Mouse (Mus musculus) hindbrain, embryonic 12.5 days (tissue): ENCODE data around the gene Lnx2. TPM values are rescaled to one million over a fixed set of nuclear protein-coding genes. Genes with fewer than 3 reads are reported as not detected.

Experiments
- ATAC-seq: fragments of 200-750 bp; cut with Nextera tagmentation; 2 replicates; pipeline ENCODE4 v1.8.0; 2017; ENCODE audit warnings: moderate TSS enrichment; ENCODE audit not compliant: low FRiP score
- H3K27ac ChIP-seq: fragments of 300-500 bp; sonication (generic); 2 replicates; pipeline ENCODE4 v1.5.1; 2016; ENCODE audit warnings: mild to moderate bottlenecking
- H3K27me3 ChIP-seq: fragments of 300-500 bp; sonication (generic); 2 replicates; pipeline ENCODE4 v1.6.1; 2016; ENCODE audit warnings: mild to moderate bottlenecking
- H3K36me3 ChIP-seq: fragments of 300-500 bp; sonication (generic); 2 replicates; pipeline ENCODE4 v1.6.1; 2016; ENCODE audit warnings: mild to moderate bottlenecking
- H3K4me1 ChIP-seq: fragments of 300-500 bp; sonication (generic); 2 replicates; pipeline ENCODE4 v1.6.1; 2016
- H3K4me2 ChIP-seq: fragments of 300-500 bp; sonication (generic); replicated peaks from 2 replicates; pipeline ENCODE4 v1.6.1; 2016; ENCODE audit warnings: mild to moderate bottlenecking
- H3K4me3 ChIP-seq: fragments of 300-500 bp; sonication (generic); 2 replicates; pipeline ENCODE4 v1.5.1; 2016; ENCODE audit warnings: mild to moderate bottlenecking
- H3K9ac ChIP-seq: fragments of 300-500 bp; sonication (generic); 2 replicates; pipeline ENCODE4 v1.6.1; 2016; ENCODE audit warnings: mild to moderate bottlenecking, moderate library complexity
- H3K9me3 ChIP-seq: fragments of 300-500 bp; sonication (generic); replicated peaks from 2 replicates; pipeline ENCODE4 v1.6.1; 2016; ENCODE audit warnings: mild to moderate bottlenecking
- WGBS: fragments of 180-500 bp; shearing (Covaris S2); methylation state at CpG from one replicate; pipeline ENCODE4 v1.1.7; 2016; 5-methylcytosine and 5-hydroxymethylcytosine counted together
- polyA plus RNA-seq: library from polyadenylated mRNA; unstranded; fragments of >200 nt; fragmentation: Nextera tagmentation; extraction: Ambion mirVana; gene quantifications from 2 replicates; pipeline ENCODE4 v1.2.1, GENCODE M21; 2016

The Lnx2 gene
- 8.8 and 9.4 TPM in 2 replicates for polyA plus RNA-seq

DNA sequence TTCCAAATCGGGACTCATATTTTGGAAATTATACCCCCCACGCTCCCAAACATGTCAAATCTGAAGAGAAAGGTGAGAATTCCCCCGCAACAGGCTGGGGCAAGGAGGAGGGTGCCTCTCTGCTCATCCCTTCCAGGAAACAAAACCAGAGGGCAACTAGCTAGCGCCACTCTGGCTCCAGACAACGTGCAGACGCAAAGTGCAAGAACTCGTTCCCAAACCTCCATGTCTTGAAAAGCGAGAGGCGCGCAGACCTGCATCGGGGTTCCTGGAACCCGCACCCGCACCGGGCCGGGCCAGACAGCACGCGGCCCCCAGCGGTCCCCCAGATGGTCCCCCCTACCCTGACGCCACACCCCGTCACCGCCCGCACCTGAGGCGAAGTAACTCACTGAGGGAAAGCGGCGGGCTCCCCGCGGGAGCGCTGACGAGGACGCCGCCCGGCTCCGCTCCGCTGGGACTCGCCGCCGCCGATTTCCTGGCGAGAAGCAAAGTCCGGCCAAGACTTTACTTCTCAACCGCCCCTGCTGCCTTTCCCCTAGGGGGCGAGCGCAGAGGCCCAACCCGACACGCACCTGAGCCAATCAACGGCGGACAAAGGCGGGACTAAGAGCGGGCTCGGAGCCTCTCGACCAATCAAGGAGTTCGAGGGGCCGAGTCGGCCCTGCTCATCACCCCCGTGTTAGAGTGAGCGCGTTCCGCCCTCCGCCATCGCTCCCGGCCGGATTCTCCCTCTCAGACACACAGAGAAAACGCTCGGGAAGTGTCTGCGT, at the start of gene Lnx2:
Lnx2 (minus strand) TSS at position 561 of the 773 bp plus-strand sequence.
- H3K4me1 ChIP-seq: peaks cover 19% of the 10 kb centered on the region
- WGBS: under 1% methylated on average over 65 of the region's 65 CpGs
- H3K9me3 ChIP-seq: no peaks in the 10 kb centered on the region
- H3K27me3 ChIP-seq: peaks cover 5% of the 10 kb centered on the region; the same call in 1 of the 2 replicates
- no peaks in the 10 kb centered on the region for H3K36me3 ChIP-seq
- H3K4me3 ChIP-seq: peak within 1 kb of the TSS; percentile 59
- H3K9ac ChIP-seq: peak within 1 kb of the TSS; percentile 77
- peak; percentile 98 for ATAC-seq
- H3K27ac ChIP-seq: peak within 1 kb of the TSS; percentile 84
- H3K4me2 ChIP-seq: peak within 1 kb of the TSS; percentile 75

DNA sequence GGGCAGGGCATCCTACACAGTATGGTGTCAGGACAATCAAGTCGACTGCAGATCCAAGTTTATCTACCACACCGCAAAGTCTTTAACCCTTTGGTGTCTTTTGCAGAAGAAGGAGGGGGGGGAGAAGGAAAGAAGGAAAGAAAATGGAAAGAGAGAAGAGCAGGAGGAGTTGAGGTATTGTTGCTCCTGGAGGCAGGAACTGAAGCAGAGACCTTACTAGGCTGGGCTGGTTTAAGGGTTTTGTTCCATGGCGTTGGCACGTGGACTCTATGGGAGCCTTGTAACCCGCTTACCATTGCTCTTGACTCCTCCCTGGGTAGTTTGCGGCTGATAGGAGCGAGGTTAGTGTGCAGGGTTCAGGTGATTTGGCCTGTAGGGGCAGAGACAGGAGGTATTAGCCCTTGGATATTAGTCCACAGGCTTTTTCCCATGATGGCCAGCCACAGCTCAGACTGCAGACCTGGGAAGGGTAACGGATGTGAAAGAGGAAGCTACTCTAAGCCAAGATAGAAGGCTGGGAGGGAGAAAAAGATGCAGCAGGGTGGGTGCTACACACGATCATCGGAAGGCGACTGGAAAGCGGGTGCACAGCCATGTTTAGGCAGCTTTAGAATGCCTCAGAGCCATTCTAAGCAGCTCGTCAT, 49.3 kb upstream of the Lnx2 start:
- Histone ChIP-seq H3K27me3 (no peaks in the 10 kb centered on the region; the same call in 1 of the 2 replicates), H3K9ac (no peak overlapping the region), H3K9me3 (0 out of 2 replicates have a peak, but pooled peaks cover 11% of the 10 kb centered on the region), H3K4me3 (no peak overlapping the region), H3K27ac (no peak overlapping the region), H3K4me1 (no peaks in the 10 kb centered on the region; the same call in 1 of the 2 replicates), H3K4me2 (no peak overlapping the region), H3K36me3 (no peaks in the 10 kb centered on the region)
- 85% methylated on average over 13 of the region's 13 CpGs for WGBS
- no peak for ATAC-seq

DNA sequence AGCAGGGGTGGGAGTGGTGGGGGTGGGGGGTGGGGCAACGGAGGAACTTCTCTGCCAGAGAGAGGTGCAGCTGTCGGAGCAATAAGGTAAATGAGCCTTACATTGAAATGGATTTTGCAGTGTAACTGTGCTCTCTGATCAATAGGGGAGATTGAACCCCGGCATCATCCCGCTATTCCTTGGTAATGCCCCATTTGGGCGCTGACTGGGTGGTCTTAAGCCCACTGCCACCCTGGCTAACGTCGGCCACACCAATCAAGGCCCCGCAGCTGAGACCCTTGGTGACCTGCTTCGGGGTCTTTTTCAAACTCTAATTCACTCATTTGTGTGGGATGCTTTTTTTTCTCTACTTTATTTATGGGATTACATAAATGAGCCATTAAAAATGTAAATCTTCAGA, 48.4 kb upstream of the Lnx2 start:
- Histone ChIP-seq H3K4me3 (no peak overlapping the region), H3K27ac (no peak overlapping the region), H3K9me3 (0 out of 2 replicates have a peak, but pooled peaks cover 11% of the 10 kb centered on the region), H3K36me3 (no peaks in the 10 kb centered on the region), H3K27me3 (no peaks in the 10 kb centered on the region; the same call in 1 of the 2 replicates), H3K4me1 (no peaks in the 10 kb centered on the region; the same call in 1 of the 2 replicates), H3K4me2 (no peak overlapping the region), H3K9ac (no peak overlapping the region)
- WGBS: 53% methylated on average over 9 of the region's 9 CpGs
- ATAC-seq: no peak

DNA sequence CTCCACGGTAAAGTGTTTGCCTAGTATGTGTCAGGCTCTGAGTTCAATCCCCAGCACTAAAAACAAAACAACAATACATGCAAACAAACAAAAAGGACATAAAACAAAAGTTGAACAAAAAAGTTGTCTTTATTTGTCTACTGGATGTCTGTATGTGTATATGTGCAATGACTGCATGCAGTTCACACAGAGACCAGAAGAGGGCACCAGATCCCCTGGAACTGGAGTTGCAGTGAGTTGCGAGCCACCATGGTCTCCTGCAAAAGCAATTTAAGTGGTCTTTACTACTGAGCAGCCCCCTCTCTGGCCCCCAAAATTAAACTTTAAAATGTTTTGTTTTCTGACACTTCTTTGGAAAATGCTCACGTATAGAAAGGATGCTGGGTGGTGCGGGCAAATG, 44.8 kb upstream of the Lnx2 start:
- no peak for ATAC-seq

DNA sequence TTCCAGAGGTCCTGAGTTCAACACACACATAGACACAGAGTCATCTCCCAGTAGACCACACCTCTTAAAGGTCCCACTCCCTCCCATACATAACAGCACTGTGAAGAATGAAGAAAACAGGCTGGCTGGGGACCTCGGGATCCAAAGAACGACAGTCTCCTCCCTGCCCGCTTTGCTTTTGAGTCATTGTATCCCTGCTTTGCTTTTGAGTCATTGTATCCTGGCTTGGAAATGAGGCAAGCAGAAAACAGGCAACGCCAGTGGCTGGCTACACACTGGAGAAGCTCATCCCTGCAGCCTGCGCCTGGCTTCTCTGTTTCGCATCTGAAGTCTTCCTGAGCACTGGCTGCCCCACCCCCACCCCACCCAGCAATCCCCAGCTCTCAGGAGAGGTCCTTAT, 40.6 kb upstream of the Lnx2 start:
- WGBS: 15% methylated on average over 6 of the region's 6 CpGs
- Histone ChIP-seq H3K4me2 (no peak overlapping the region), H3K9me3 (0 out of 2 replicates have a peak, but pooled peaks cover 8% of the 10 kb centered on the region), H3K4me3 (no peak overlapping the region), H3K27me3 (no peaks in the 10 kb centered on the region), H3K9ac (no peak overlapping the region), H3K4me1 (no peaks in the 10 kb centered on the region), H3K36me3 (peaks cover 12% of the 10 kb centered on the region), H3K27ac (no peak overlapping the region)
- no peak for ATAC-seq

More for the DNA sequence above, 44.8 kb upstream of the Lnx2 start:
- H3K4me2 ChIP-seq: no peak overlapping the region
- H3K9me3 ChIP-seq: 0 out of 2 replicates have a peak, but pooled peaks cover 8% of the 10 kb centered on the region
- H3K27ac ChIP-seq: no peak overlapping the region
- no peak overlapping the region for H3K4me3 ChIP-seq
- H3K4me1 ChIP-seq: no peaks in the 10 kb centered on the region; the same call in 1 of the 2 replicates
- H3K9ac ChIP-seq: no peak overlapping the region
- WGBS: 96% methylated on average over 4 of the region's 4 CpGs
- H3K27me3 ChIP-seq: no peaks in the 10 kb centered on the region; the same call in 1 of the 2 replicates
- H3K36me3 ChIP-seq: no peaks in the 10 kb centered on the region

DNA sequence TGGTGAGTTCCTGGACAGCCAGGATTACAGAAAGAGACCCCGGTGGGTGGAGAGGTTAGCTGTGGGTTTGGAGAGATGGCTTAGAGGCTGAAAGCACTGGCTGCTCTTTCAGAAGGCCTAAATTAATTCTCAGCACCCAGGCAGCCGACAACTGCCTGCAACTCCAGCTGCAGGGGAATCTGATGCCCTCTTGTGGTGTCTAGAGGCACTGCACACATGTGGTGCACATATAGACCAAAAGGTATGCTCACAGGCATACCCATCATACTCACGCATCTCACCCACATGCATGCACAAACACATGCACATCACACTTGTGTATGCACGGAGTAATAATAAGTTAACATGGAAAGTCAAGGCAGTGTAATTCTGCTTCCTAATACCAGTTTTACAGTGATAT, 39.2 kb upstream of the Lnx2 start:
- H3K9me3 ChIP-seq: no peaks in the 10 kb centered on the region
- no peak overlapping the region for H3K9ac ChIP-seq
- peaks cover 21% of the 10 kb centered on the region for H3K36me3 ChIP-seq
- H3K4me1 ChIP-seq: no peaks in the 10 kb centered on the region
- no peak overlapping the region for H3K27ac ChIP-seq
- H3K4me3 ChIP-seq: no peak overlapping the region
- H3K27me3 ChIP-seq: no peaks in the 10 kb centered on the region
- 99% methylated on average over 4 of the region's 4 CpGs for WGBS
- ATAC-seq: no peak
- H3K4me2 ChIP-seq: no peak overlapping the region

DNA sequence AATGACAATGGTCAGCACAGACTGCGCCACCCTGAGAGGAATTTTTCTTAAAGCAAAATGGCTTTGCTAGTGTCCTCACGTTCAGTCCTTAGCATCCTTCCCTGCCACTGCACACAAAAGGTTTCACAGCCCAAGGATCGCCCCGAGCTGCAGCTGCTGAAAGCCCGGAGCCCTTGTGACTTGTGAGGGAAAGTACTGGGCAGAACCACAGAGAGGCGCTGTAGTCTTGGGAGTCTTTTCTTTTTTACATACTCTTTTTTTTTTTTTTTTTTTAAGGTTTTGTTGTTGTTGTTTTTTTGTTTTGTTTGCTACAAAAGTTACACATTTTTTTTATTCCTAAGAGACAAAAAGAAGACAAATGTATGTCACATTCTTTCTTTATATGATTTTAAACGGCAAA, 38.4 kb upstream of the Lnx2 start:
- Histone ChIP-seq H3K9ac (no peak overlapping the region), H3K4me2 (no peak overlapping the region), H3K9me3 (no peaks in the 10 kb centered on the region), H3K36me3 (peaks cover 21% of the 10 kb centered on the region), H3K27ac (no peak overlapping the region), H3K4me1 (no peaks in the 10 kb centered on the region), H3K27me3 (no peaks in the 10 kb centered on the region), H3K4me3 (no peak overlapping the region)
- 76% methylated on average over 7 of the region's 7 CpGs for WGBS
- no peak for ATAC-seq

DNA sequence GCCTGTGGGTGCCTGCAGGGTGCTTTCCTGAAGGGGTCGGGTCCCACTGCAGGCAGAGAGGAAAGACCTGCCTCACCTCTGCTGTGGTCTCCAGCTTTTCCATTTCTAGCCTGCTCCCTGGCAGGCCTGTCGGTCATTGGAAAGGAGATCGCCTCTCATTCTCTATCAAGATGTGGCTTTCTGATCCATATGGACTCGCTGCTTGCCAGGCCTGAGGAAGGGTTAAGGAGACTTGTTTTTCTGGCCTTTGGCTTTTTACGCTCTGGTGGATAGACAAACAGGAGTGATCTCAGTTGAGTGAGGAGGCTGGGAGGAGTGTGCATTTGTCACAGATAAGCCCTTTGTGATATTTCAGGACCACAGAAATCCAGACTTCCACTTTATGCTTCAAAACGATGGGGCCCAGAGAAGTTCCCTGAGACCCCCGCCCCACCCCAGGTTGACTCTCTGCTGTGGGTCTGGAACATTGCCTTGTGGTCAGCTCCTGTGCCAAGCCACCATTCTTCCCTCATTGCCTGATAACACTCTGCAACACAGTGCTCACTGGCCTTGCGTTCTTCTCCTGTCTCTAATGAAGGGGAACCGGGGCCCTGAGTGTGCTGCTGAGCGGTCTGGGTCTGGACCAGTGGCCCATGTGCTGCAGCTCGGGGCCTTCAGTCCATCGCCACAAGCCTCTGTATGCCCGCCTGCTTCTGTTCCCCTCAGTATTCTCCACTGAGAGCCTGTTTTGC, 32.6 kb upstream of the Lnx2 start:
- Histone ChIP-seq H3K9ac (no peak overlapping the region), H3K4me3 (no peak overlapping the region), H3K36me3 (peaks cover 50% of the 10 kb centered on the region), H3K27me3 (no peaks in the 10 kb centered on the region), H3K9me3 (no peaks in the 10 kb centered on the region), H3K4me1 (no peaks in the 10 kb centered on the region; the same call in 1 of the 2 replicates), H3K4me2 (no peak overlapping the region), H3K27ac (no peak overlapping the region)
- WGBS: 82% methylated on average over 13 of the region's 13 CpGs
- ATAC-seq: no peak

DNA sequence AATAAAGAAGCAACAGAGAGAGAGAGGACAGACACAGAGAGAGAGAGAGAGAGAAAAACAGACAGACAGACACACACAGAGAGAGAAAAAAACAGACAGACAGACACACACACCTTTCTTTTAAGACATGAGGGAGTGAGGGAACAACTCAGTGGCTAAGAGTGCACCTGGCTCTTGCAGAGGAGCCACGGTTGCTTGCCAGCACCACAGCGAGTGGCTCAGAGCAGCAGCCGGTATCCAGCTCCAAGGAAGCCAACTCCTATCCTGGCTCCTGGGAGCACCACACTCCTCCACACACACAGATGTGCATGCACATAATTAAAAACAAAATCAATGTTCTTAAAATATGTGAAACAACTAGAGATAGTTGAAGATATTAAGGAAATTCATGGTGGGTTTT, 30.9 kb upstream of the Lnx2 start:
- peaks cover 47% of the 10 kb centered on the region for H3K36me3 ChIP-seq
- H3K9me3 ChIP-seq: no peaks in the 10 kb centered on the region
- no peak overlapping the region for H3K27ac ChIP-seq
- no peak overlapping the region for H3K4me3 ChIP-seq
- H3K4me2 ChIP-seq: no peak overlapping the region
- H3K27me3 ChIP-seq: no peaks in the 10 kb centered on the region
- 93% methylated on average over 3 of the region's 3 CpGs for WGBS
- H3K4me1 ChIP-seq: no peaks in the 10 kb centered on the region; the same call in 1 of the 2 replicates
- no peak overlapping the region for H3K9ac ChIP-seq
- no peak for ATAC-seq

DNA sequence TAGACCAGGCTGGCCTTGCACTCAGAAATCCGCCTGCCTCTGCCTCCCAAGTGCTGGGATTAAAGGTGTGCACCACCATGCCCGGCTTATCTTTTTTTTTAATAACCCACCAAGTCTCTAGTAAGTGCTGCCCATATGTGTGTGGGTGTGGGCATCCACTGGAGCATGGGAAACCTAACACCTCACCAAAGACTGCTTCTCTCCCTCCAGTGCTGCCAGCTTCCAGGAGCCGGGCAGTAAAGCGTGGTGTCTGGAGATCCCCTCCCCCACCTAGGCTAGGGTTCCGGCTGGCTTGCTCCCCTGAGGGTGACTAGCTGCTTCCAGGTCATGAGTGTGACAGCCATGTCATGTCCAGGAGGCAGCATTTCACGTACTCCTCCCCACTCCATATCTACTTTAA, 25.9 kb upstream of the Lnx2 start:
- Histone ChIP-seq H3K4me3 (no peak overlapping the region), H3K9me3 (no peaks in the 10 kb centered on the region), H3K27ac (no peak overlapping the region), H3K27me3 (no peaks in the 10 kb centered on the region), H3K9ac (no peak overlapping the region), H3K4me1 (no peaks in the 10 kb centered on the region), H3K36me3 (peaks cover 46% of the 10 kb centered on the region), H3K4me2 (no peak overlapping the region)
- 85% methylated on average over 6 of the region's 6 CpGs for WGBS
- ATAC-seq: no peak

DNA sequence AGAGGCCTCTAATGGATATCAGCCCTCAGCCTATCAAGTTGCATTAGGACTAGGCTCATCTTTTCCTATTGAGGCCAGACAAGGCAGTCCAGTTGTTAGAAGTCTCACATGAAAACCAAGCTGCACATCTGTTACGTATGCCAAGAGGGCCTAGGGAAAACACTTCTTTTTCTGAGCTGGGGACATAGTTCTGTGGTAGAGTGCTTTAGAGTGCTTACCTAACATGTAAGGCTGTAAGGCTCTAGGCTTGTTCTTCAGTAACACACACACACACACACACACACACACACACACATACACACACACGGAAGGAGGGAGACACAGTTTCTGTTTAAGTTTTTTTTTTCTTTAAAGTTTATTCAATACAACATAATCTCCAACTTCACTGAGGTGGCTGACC, 23.8 kb upstream of the Lnx2 start:
- Histone ChIP-seq H3K4me2 (no peak overlapping the region), H3K9me3 (no peaks in the 10 kb centered on the region), H3K4me1 (no peaks in the 10 kb centered on the region), H3K4me3 (no peak overlapping the region), H3K27me3 (no peaks in the 10 kb centered on the region), H3K27ac (no peak overlapping the region), H3K9ac (no peak overlapping the region), H3K36me3 (peaks cover 39% of the 10 kb centered on the region)
- no peak for ATAC-seq
- 84% methylated on average over 2 of the region's 2 CpGs for WGBS

DNA sequence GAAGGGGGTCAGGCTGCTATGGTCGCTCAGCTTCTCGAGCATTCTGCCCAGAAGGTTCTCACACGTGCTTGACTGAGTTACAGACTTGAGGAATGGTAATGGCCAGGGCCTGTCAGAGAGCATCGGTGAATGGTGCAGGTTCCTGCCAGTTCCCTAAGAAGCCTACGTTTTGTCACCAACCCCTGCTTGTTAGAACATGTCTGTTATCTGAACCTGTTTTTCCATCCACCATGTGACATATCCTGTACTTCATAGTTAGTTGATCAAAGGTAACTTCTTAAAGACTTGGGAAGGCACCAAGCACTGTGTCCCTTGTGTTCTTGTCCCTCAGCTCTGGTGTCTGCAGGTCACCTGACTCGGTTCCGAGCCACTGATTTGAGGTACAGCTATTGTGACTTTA, 22.3 kb upstream of the Lnx2 start:
- no peaks in the 10 kb centered on the region for H3K4me1 ChIP-seq
- no peak overlapping the region for H3K9ac ChIP-seq
- H3K9me3 ChIP-seq: no peaks in the 10 kb centered on the region
- H3K4me2 ChIP-seq: no peak overlapping the region
- no peak overlapping the region for H3K27ac ChIP-seq
- H3K4me3 ChIP-seq: no peak overlapping the region
- ATAC-seq: no peak
- no peaks in the 10 kb centered on the region for H3K27me3 ChIP-seq
- peaks cover 34% of the 10 kb centered on the region for H3K36me3 ChIP-seq
- 89% methylated on average over 7 of the region's 7 CpGs for WGBS
